Mouse (Mus musculus) midbrain, embryonic 10.5 days (tissue): ENCODE measurements at regions not wholly inside any gene's neighbourhood (a gene's known extent, or its start where the extent isn't known, plus 50 kb on each side); places are given as distances from the start of the nearest gene placed in this dataset. TPM values are rescaled to one million over a fixed set of nuclear protein-coding genes. Genes with fewer than 3 reads are reported as not detected.

ENCODE experiments used
- microRNA-seq: library from miRNA; unstranded; fragments of <30 nt; microRNA quantifications from one replicate; pipeline ENCODE4, GENCODE M21; 2017

Small RNA genes lying in the stretch of these regions (microRNA-seq; reads per million reads assigned to microRNA genes)
- gene Gm23215 = not detected
